Mouse (Mus musculus) left cerebral cortex, postnatal 14 days (tissue): ENCODE measurements around the gene Gstt1. TPM values are rescaled to one million over a fixed set of nuclear protein-coding genes. Genes with fewer than 3 reads are reported as not detected.
"Not testable (repeated sequence)": the region's sequence is repeated elsewhere in the genome, so short reads cannot be mapped to it uniquely, and the experiment has no call there.

Experiments
- DNase-seq, 2 experiments: peaks; one replicate each; pipeline ENCODE4 v3.0.0; 2021 to 2022; ENCODE audit warnings: low spot score in 2 of 2, mixed read lengths in 1 of 2
- intact Hi-C: fragments of 180-260 bp; cut with DNase I; formaldehyde crosslinking; loops from one replicate; pipeline ENCODE4 v1.15.1; 2025
- total RNA-seq, 2 experiments: library from RNA; stranded (reverse); gene quantifications; 2 replicates each; pipeline ENCODE4 v1.2.3; 2021

Gene Gstt1
- total RNA-seq, 2 experiments from 2014 or later = 3.0 to 4.7 TPM

GRCm38 (mm10) chr10:75772795-75773664, 25.4 kb downstream of the Gstt1 start, which contains the start of gene Ddt:
TSS of gene Ddt (minus strand) at chr10:75773414.
- intact Hi-C loops = loop anchor here (5.0 kb wide), 1 partner anchor 64 kb away; the partner anchor contains the start of gene Gstt2
- peak; percentile 87 to 90 for DNase-seq

- intact Hi-C loops, DNase-seq: not testable (repeated sequence)
Observed at GRCm38 (mm10) chr10:75767756-75768155, 30.6 kb downstream of the Gstt1 start.

GRCm38 (mm10) chr10:75766856-75767255, 31.5 kb downstream of the Gstt1 start:
- no peak for DNase-seq
- intact Hi-C loops = no loop called here

GRCm38 (mm10) chr10:75764519-75765473, 33.6 kb downstream of the Gstt1 start:
- DNase-seq = peak; percentile 65 to 66
- intact Hi-C loops = loop anchor here (2.0 kb wide), 1 partner anchor 88 kb away; no protein-coding TSS in a partner anchor

- DNase-seq = peak; percentile 99
- intact Hi-C loops = loop anchor here (2.0 kb wide), 1 partner anchor 89 kb away; no protein-coding TSS in a partner anchor
Observed at GRCm38 (mm10) chr10:75763682-75764518, 34.5 kb downstream of the Gstt1 start, which contains the start of gene Cabin1. TSS of gene Cabin1 (minus strand) at chr10:75764341.

GRCm38 (mm10) chr10:75762413-75762812, 36.0 kb downstream of the Gstt1 start:
- no peak for DNase-seq
- intact Hi-C loops = no loop called here

GRCm38 (mm10) chr10:75760311-75760710, 38.1 kb downstream of the Gstt1 start:
- no peak for DNase-seq
- intact Hi-C loops = no loop called here

- DNase-seq = no peak
- intact Hi-C loops = no loop called here
Observed at GRCm38 (mm10) chr10:75756719-75757118, 41.7 kb downstream of the Gstt1 start.

GRCm38 (mm10) chr10:75744017-75744416, 54.4 kb downstream of the Gstt1 start:
- DNase-seq = peak; percentile 89 to 94
- intact Hi-C loops = loop anchor here (1.0 to 5.0 kb wide), 2 partner anchors 109 to 208 kb away; partner anchors contain the start of gene Gm5134

- DNase-seq = peak; percentile 73 to 85
- intact Hi-C loops = loop anchor here (5.0 kb wide), 1 partner anchor 209 kb away; the partner anchor contains the start of gene Gm5134
Observed at GRCm38 (mm10) chr10:75743369-75743768, 55.0 kb downstream of the Gstt1 start.

- DNase-seq = no peak
- intact Hi-C loops = loop anchor here (5.0 kb wide), 1 partner anchor 211 kb away; the partner anchor contains the start of gene Gm5134
Observed at GRCm38 (mm10) chr10:75740866-75741265, 57.5 kb downstream of the Gstt1 start.

Other genes starting within 250 kb of the Gstt1 start
- gene Lrrc75b, start 238.3 kb downstream of the Gstt1 start, total RNA-seq = 10 to 100 TPM; 10.0 to 11.4 TPM
- 1 to 10 TPM; 1.5 to 1.6 TPM for gene Ggt1, start 237.0 kb downstream of the Gstt1 start, total RNA-seq
- gene Ggt5, start 209.2 kb downstream of the Gstt1 start, total RNA-seq = 1 to 10 TPM; 4.4 to 4.5 TPM
- 1 to 10 TPM; 4.3 to 4.8 TPM for gene Susd2, start 154.6 kb downstream of the Gstt1 start, total RNA-seq
- 10 to 100 TPM; 79.8 to 82.9 TPM for gene Cabin1, start 34.2 kb downstream of the Gstt1 start, total RNA-seq
- 10 to 100 TPM; 32.8 to 40.5 TPM for gene Ddt, start 25.2 kb downstream of the Gstt1 start, total RNA-seq
- not detected for gene Gm20441, start 17.6 kb downstream of the Gstt1 start, total RNA-seq
- gene Gstt3, start 17.2 kb downstream of the Gstt1 start, total RNA-seq = 1 to 10 TPM; 1.5 to 1.7 TPM
- gene Gstt4, start 24.0 kb upstream of the Gstt1 start, total RNA-seq = not detected
- 1 to 10 TPM; 4.1 to 4.5 TPM for gene Gstt2, start 38.8 kb upstream of the Gstt1 start, total RNA-seq
- gene Mif, start 61.7 kb upstream of the Gstt1 start, total RNA-seq = 100 to 1,000 TPM; 690 to 714 TPM
- gene Derl3, start 94.8 kb upstream of the Gstt1 start, total RNA-seq = 1 to 10 TPM; 1.9 to 2.6 TPM
- 10 to 100 TPM; 77.4 to 83.2 TPM for gene Smarcb1, start 123.0 kb upstream of the Gstt1 start, total RNA-seq
- 100 to 1,000 TPM; 260 to 285 TPM for gene Chchd10, start 134.5 kb upstream of the Gstt1 start, total RNA-seq
- 1 to 10 TPM; 1.7 to 2.3 TPM for gene Mmp11, start 137.9 kb upstream of the Gstt1 start, total RNA-seq
- not detected for gene Gm867, start 142.1 kb upstream of the Gstt1 start, total RNA-seq
- gene Vpreb3, start 144.5 kb upstream of the Gstt1 start, total RNA-seq = not detected
- not detected for gene Gm5134, start 155.9 kb upstream of the Gstt1 start, total RNA-seq
- 10 to 100 TPM; 12.2 to 12.3 TPM for gene Zfp280b, start 234.1 kb upstream of the Gstt1 start, total RNA-seq